8 mouse cellular contexts compared by ENCODE assay signal in the genomic region with DNA sequence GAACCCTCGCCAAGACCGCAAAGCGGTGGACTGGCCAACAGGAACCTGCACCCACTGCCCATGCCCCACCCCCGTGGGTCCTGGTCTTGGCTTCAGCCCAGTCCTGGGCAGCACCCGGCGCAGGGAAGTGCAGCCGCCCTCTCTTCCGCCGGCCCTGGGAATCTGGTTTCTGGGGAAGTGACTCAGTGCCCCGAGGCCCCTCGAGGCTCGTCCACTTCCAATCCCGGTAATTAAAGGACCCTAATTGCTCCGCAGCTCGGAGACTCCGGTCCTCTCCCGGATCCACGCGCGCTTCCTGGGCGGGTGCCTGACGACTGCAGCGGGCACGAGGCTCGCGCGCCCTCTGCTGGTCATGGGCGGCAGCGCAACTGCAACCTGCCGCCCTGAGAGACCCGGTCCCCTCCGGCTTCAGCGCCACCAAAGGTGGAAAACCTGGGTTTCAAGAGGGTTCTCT. TPM values are rescaled to one million over a fixed set of nuclear protein-coding genes. Genes with fewer than 3 reads are reported as not detected.
DNase-seq lines count a peak whose midpoint lies in the region; ATAC-seq and TF ChIP-seq lines count a peak whose summit lies in the region.

No protein-coding gene starts in this region.

- H3K4me1 ChIP-seq in intestine, embryonic 15.5 days (replicated peaks), result peaks cover 22% of the 10 kb centered on the region
- H3K4me1 ChIP-seq in limb, embryonic 12.5 days (replicated peaks), result peaks cover 22% of the 10 kb centered on the region
- peaks cover 24% of the 10 kb centered on the region for H3K4me1 ChIP-seq in midbrain, embryonic 12.5 days
- H3K4me1 ChIP-seq in small intestine, adult 2 months (ENCODE audit: control insufficient read depth, insufficient read depth, insufficient read length, low read length), result peaks cover 11% of the 10 kb centered on the region; the same call in 1 of the 2 replicates

- H3K9ac ChIP-seq in intestine, embryonic 15.5 days, result peak overlapping the region; percentile 62
- H3K9ac ChIP-seq in limb, embryonic 12.5 days (replicated peaks), result peak overlapping the region; percentile 64
- peak overlapping the region; percentile 51 for H3K9ac ChIP-seq in midbrain, embryonic 12.5 days (replicated peaks)

- no peaks in the 10 kb centered on the region for H3K36me3 ChIP-seq in intestine, embryonic 15.5 days
- no peaks in the 10 kb centered on the region for H3K36me3 ChIP-seq in limb, embryonic 12.5 days
- no peaks in the 10 kb centered on the region for H3K36me3 ChIP-seq in midbrain, embryonic 12.5 days
- H3K36me3 ChIP-seq in small intestine, adult 2 months (ENCODE audit: control insufficient read depth, insufficient read depth, low read length), result no peaks in the 10 kb centered on the region

- H3K4me2 ChIP-seq in intestine, embryonic 15.5 days (replicated peaks), result peak overlapping the region; percentile 87
- H3K4me2 ChIP-seq in limb, embryonic 12.5 days, result peak overlapping the region; percentile 85
- H3K4me2 ChIP-seq in midbrain, embryonic 12.5 days (replicated peaks), result peak overlapping the region; percentile 67

- peak; percentile 89 for DNase-seq in adrenal gland, adult 2 months
- DNase-seq in embryo, embryonic 10.5 days (ENCODE audit: low spot score), result peak; percentile 81
- peak; percentile 81 to 83 for DNase-seq in gastrocnemius, postnatal 4 days (ENCODE audit: low spot score in 2 of 2)

- H3K4me3 ChIP-seq in intestine, embryonic 15.5 days (replicated peaks), result peak overlapping the region; percentile 54
- peak overlapping the region; percentile 49 for H3K4me3 ChIP-seq in limb, embryonic 12.5 days (replicated peaks)
- peak overlapping the region; percentile 43 for H3K4me3 ChIP-seq in midbrain, embryonic 12.5 days
- H3K4me3 ChIP-seq in small intestine, adult 2 months (ENCODE audit: low read depth, low read length), result peak overlapping the region; percentile 67

- H3K27me3 ChIP-seq in intestine, embryonic 15.5 days (replicated peaks), result peaks cover 10% of the 10 kb centered on the region; the same call in 1 of the 2 replicates
- H3K27me3 ChIP-seq in limb, embryonic 12.5 days, result peaks cover 63% of the 10 kb centered on the region
- H3K27me3 ChIP-seq in midbrain, embryonic 12.5 days, result peaks cover 78% of the 10 kb centered on the region
- no peaks in the 10 kb centered on the region for H3K27me3 ChIP-seq in small intestine, adult 2 months (ENCODE audit: control insufficient read depth, insufficient read depth, low read length)

- TF ChIP-seq POLR2A in small intestine, adult 2 months (IDR thresholded peaks at IDR 0.05; ENCODE audit: low read depth, low read length), result no peak

- H3K27ac ChIP-seq in intestine, embryonic 15.5 days, result 0 out of 2 replicates have a peak overlapping the region, but pooled peaks have one; percentile 33
- no peak overlapping the region for H3K27ac ChIP-seq in limb, embryonic 12.5 days
- no peak overlapping the region for H3K27ac ChIP-seq in midbrain, embryonic 12.5 days (replicated peaks)
- H3K27ac ChIP-seq in small intestine, adult 2 months (ENCODE audit: insufficient read depth, low read depth, low read length), result 0 out of 2 replicates have a peak overlapping the region, but pooled peaks have one; percentile 14

- ATAC-seq in intestine, embryonic 15.5 days, result peak; percentile 76
- peak; percentile 44; the same call in 1 of the 2 replicates for ATAC-seq in limb, embryonic 12.5 days (ENCODE audit: insufficient number of reproducible peaks, insufficient read depth, low FRiP score, low TSS enrichment, low read depth)
- ATAC-seq in midbrain, embryonic 12.5 days (ENCODE audit: low FRiP score, low read depth), result peak; percentile 62
- no peak for ATAC-seq in monocyte, adult 5-6 weeks (replicated peaks; ENCODE audit: insufficient number of reproducible peaks, low FRiP score, low TSS enrichment, poor library complexity, severe bottlenecking)

- under 1% methylated on average over 33 of the region's 33 CpGs for WGBS in intestine, embryonic 15.5 days
- WGBS in limb, embryonic 12.5 days, result 1% methylated on average over 33 of the region's 33 CpGs
- WGBS in midbrain, embryonic 12.5 days, result 2% methylated on average over 33 of the region's 33 CpGs
- WGBS in small intestine, adult 2 months, result under 1% methylated on average over 33 of the region's 33 CpGs

- H3K9me3 ChIP-seq in intestine, embryonic 15.5 days, result no peaks in the 10 kb centered on the region
- H3K9me3 ChIP-seq in limb, embryonic 12.5 days, result no peaks in the 10 kb centered on the region
- H3K9me3 ChIP-seq in midbrain, embryonic 12.5 days, result no peaks in the 10 kb centered on the region

- peak; percentile 92 for TF ChIP-seq CTCF in small intestine, adult 2 months (IDR thresholded peaks at IDR 0.05; ENCODE audit: extremely low read depth, insufficient read length, insufficient replicate concordance, low read depth, low read length)

RNA-seq across cellular contexts. Expression of gene Sh2b3, which starts 5.2 kb away (rescaled TPM):
- total RNA-seq in adrenal gland, adult 2 months (2021), result 10 to 100 TPM; 28.8 to 32.1 TPM
- polyA plus RNA-seq in adrenal gland, adult 2 months (2012; rRNA removed), result 138 and 147 TPM in 2 replicates
- total RNA-seq in gastrocnemius, postnatal 4 days (2021), result 10 to 100 TPM; 29.4 to 30.0 TPM
- polyA plus RNA-seq in intestine, embryonic 15.5 days (2015; fragmentation: Nextera tagmentation; extraction: Ambion mirVana), result 12.3 and 13.1 TPM in 2 replicates
- 12.7 and 13.1 TPM in 2 replicates for polyA plus RNA-seq in limb, embryonic 12.5 days (2016; fragmentation: Nextera tagmentation; extraction: Ambion mirVana)
- polyA plus RNA-seq in midbrain, embryonic 12.5 days (2016; fragmentation: Nextera tagmentation; extraction: Ambion mirVana), result 8.8 and 9.0 TPM in 2 replicates
- polyA plus RNA-seq in small intestine, adult 2 months (2012; rRNA removed), result 62.5 and 88.1 TPM in 2 replicates
- total RNA-seq in monocyte, adult 5-6 weeks (2017), result 37.3 to 51.6 TPM (median 46.2 TPM) in 3 replicates

RNA-seq across cellular contexts. Expression of gene Pheta1, which starts 6.1 kb away (rescaled TPM):
- 1 to 10 TPM; 5.6 to 9.2 TPM for total RNA-seq in adrenal gland, adult 2 months (2021)
- polyA plus RNA-seq in adrenal gland, adult 2 months (2012; rRNA removed), result 24.3 and 27.4 TPM in 2 replicates
- total RNA-seq in gastrocnemius, postnatal 4 days (2021), result 1 to 10 TPM; 9.5 to 9.9 TPM
- polyA plus RNA-seq in intestine, embryonic 15.5 days (2015; fragmentation: Nextera tagmentation; extraction: Ambion mirVana), result 32.6 and 36.4 TPM in 2 replicates
- 52.8 and 54.6 TPM in 2 replicates for polyA plus RNA-seq in limb, embryonic 12.5 days (2016; fragmentation: Nextera tagmentation; extraction: Ambion mirVana)
- 53.0 and 53.5 TPM in 2 replicates for polyA plus RNA-seq in midbrain, embryonic 12.5 days (2016; fragmentation: Nextera tagmentation; extraction: Ambion mirVana)
- polyA plus RNA-seq in small intestine, adult 2 months (2012; rRNA removed), result 98.0 and 283 TPM in 2 replicates
- 1.6 to 2.0 TPM (median 1.6 TPM) in 3 replicates for total RNA-seq in monocyte, adult 5-6 weeks (2017)

Comparison
In these comparisons a context has a peak if more than half of its experiments do, and no peak if none do; other contexts are left out.
1. H3K27ac ChIP-seq: peak in intestine, embryonic 15.5 days (single experiment) and small intestine, adult 2 months (single experiment); none in limb, embryonic 12.5 days (single experiment) and midbrain, embryonic 12.5 days (single experiment).
2. Peak in every context shown above with its lines, with median percentiles within 50 percentile points of each other: DNase-seq, H3K4me2 ChIP-seq, H3K4me3 ChIP-seq and H3K9ac ChIP-seq.